Mouse (Mus musculus) adrenal gland, adult 8-10 months (tissue): ENCODE measurements around the gene A630010A05Rik. TPM values are rescaled to one million over a fixed set of nuclear protein-coding genes. Genes with fewer than 3 reads are reported as not detected.
"Not testable (repeated sequence)": the region's sequence is repeated elsewhere in the genome, so short reads cannot be mapped to it uniquely, and the experiment has no call there.

Experiments
- DNase-seq: peaks from one replicate; pipeline ENCODE4 v3.0.0; 2022
- total RNA-seq, 4 experiments: library from RNA; stranded (reverse); gene quantifications; 2 replicates each; pipeline ENCODE4 v1.2.4; 2022

The A630010A05Rik gene
- total RNA-seq = not detected

- DNase-seq = no peak
These were observed at the start of gene A630010A05Rik for GRCm38 (mm10) chr16:14562017-14562416. TSS of gene A630010A05Rik (plus strand) at chr16:14562317.

GRCm38 (mm10) chr16:14535766-14536165 lies 26.4 kb upstream of the A630010A05Rik start:
- no peak for DNase-seq

- DNase-seq = not testable (repeated sequence)
These were observed 4.9 kb upstream of the A630010A05Rik start for GRCm38 (mm10) chr16:14557191-14557590.

Other genes starting within 250 kb of the A630010A05Rik start
- gene Fopnl, start 244.9 kb upstream of the A630010A05Rik start, total RNA-seq = 10 to 100 TPM; 58.9 to 66.4 (median 62.7) TPM
- gene Abcc1, start 200.8 kb upstream of the A630010A05Rik start, total RNA-seq = 10 to 100 TPM; 20.7 to 36.7 (median 28.5) TPM